Mouse (Mus musculus): ENCODE results near the gene Il13.

The Il13 gene

GRCm38 (mm10) chr11:53632122-53632733, 2.3 kb downstream of the Il13 start:
- DNase-seq (ENCODE audit: extremely low read depth, low read depth): no peak

GRCm38 (mm10) chr11:53627859-53628258, 6.6 kb downstream of the Il13 start:
- DNase-seq (ENCODE audit: extremely low read depth, low read depth): peak; percentile 90

DNA sequence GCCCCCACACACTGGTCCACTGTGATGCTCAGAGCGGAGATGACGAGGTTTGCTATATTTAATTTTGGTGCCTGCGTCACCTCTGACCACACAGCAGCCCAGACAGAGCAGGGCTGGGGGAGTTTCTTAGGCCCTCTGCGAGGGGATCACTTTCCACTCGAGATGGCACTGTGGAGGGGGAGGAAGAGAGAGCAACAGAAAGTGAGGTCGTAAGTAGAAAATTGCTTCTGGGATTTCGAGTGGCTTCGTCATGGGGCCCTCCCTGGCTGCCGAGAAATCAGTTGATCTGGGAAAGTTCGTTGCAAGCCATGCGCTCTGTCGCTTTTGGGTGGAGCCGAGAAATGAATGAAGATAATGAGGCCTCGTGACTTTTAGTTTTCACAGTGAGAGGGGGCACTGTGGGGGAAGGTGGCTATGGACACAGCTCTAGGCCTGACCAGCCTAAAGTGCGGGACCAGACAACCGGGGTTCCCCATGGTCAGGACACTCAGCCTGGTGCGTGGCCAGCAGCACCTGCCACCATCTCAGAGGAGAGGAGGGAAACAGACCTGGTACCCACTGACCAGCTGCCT, 7.6 kb downstream of the Il13 start:
- no peak for DNase-seq (ENCODE audit: extremely low read depth, low read depth)

GRCm38 (mm10) chr11:53624124-53624523, 10.4 kb downstream of the Il13 start:
- DNase-seq (ENCODE audit: extremely low read depth, low read depth): no peak

GRCm38 (mm10) chr11:53623573-53623972, 10.9 kb downstream of the Il13 start:
- no peak for DNase-seq (ENCODE audit: extremely low read depth, low read depth)

DNA sequence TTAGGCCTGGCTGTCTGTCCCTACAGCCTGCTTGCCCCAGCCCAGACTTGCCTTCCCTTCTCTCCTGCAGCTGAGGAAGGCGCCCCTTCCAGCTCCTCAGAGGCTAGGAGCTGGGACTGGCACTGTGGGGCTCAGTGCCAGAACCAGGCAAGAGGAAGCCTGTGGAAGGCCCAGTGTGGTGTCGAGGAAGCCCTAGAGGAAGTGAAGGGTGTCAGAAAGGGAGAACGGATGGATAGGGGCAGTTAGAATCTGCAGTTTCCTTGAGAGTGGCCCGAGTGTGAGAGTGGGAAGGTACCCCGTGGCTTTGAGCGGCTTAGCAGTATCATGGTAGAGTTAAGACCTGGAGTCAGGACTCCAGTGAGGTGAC, 12.1 kb downstream of the Il13 start:
- DNase-seq (ENCODE audit: extremely low read depth, low read depth): no peak

- no peak for DNase-seq (ENCODE audit: extremely low read depth, low read depth)
Observed at GRCm38 (mm10) chr11:53621582-53622439, 12.7 kb downstream of the Il13 start.

DNA sequence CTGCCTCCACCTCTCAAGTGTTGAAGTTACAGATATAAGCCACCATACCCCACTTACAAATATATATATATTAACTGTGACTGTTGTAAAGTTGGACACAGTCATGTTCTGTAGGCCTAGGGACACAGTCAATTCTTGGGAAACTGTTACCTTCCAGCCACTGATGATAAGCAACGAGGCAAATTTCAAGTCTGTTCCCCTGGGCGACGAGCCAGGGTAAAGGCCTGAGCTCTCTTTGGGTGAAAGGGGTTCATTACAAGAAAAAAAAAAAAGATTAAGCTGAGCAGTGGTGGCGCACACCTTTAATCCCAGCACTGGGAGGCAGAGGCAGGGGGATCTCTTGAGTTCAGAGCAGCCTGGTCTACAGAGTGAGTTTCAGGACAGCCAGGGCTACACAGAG, 14.4 kb downstream of the Il13 start:
- no peak for DNase-seq (ENCODE audit: extremely low read depth, low read depth)

- DNase-seq (ENCODE audit: extremely low read depth, low read depth): no peak
Observed at GRCm38 (mm10) chr11:53619428-53619827, 15.1 kb downstream of the Il13 start.

GRCm38 (mm10) chr11:53618619-53619198, 15.8 kb downstream of the Il13 start, which contains the start of gene Il4:
Il4 (minus strand) TSS chr11:53618669.
- no peak for DNase-seq (ENCODE audit: extremely low read depth, low read depth)

- no peak for DNase-seq (ENCODE audit: extremely low read depth, low read depth)
Observed at GRCm38 (mm10) chr11:53617562-53618109, 16.9 kb downstream of the Il13 start.

DNA sequence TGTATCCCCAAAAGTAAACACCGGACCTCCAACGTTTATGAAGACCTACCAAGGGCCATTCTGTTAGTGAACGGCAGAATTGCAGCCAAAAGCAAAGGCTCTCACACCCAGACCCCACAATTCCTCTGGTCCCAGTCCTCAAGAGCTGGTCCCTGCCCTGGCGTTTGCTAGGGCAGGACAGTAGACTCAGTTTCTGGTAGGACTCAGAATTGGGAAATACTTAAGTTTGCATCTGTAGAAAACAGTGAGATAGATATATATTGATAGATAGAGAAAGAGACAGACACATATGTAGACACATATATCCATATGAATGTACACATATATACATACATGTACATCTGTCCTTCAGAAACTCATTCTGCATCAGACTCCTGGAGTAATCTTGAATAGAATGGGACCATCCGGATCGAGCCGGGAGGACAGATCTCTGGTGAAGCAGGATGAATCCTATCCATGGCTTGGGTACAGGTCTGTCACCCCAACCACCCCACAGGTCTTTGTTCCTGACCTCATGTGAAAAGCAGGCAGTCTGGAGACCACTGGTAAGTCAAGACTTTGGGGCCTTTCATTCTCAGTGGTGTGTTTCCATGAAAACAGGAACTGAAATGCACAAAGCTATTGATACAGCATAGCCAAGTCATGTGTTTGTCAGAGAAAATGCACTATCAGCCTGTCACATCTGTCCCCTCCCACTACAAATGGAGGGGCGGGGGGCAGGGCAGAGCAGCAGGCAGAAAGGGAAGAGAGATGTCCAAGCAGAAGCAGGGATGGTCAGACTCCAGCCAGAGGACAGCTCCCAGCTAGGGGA, 17.5 kb downstream of the Il13 start:
- DNase-seq (ENCODE audit: extremely low read depth, low read depth): peak; percentile 79

DNA sequence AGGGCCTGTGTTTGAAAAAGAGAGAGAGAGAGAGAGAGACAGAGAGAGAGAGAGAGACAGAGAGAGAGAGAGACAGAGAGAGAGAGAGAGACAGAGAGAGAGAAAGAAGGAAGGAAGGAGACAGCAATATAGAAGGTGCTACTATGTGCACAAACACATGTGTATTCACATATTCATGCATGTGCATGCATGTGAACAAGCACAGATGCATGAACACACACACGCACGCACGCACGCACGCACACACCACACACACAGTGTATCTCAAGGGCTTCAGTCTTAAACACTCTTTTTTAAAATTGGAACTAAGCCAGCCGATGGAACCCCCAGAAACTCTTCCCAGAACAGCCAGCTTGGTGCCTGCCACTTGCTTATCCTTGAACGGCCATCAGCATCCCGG, 18.9 kb downstream of the Il13 start:
- DNase-seq (ENCODE audit: extremely low read depth, low read depth): no peak

GRCm38 (mm10) chr11:53615172-53615571, 19.3 kb downstream of the Il13 start:
- DNase-seq (ENCODE audit: extremely low read depth, low read depth): no peak

- DNase-seq (ENCODE audit: extremely low read depth, low read depth): no peak
Observed at GRCm38 (mm10) chr11:53609672-53610071, 24.8 kb downstream of the Il13 start.

DNA sequence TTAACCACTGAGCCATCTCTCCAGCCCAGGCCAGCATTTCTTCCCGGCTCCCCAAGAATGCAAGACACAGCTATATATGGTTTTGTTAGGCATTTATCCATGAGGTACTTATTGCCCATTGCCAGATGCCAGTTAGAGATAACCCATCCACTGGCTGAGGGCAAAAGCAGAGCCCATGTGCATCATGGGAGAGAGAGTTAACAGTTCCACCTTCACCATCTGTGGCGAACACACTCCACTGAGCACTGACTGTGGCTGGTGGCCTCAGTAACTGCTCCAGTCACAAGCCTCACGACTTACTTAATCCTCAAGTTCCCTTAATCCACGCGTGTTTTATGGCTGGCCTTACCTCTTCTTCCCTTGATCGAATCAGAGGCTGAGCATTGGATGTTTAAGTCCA, 25.3 kb downstream of the Il13 start:
- DNase-seq (ENCODE audit: extremely low read depth, low read depth): no peak

GRCm38 (mm10) chr11:53605609-53606008, 28.9 kb downstream of the Il13 start:
- no peak for DNase-seq (ENCODE audit: extremely low read depth, low read depth)

DNA sequence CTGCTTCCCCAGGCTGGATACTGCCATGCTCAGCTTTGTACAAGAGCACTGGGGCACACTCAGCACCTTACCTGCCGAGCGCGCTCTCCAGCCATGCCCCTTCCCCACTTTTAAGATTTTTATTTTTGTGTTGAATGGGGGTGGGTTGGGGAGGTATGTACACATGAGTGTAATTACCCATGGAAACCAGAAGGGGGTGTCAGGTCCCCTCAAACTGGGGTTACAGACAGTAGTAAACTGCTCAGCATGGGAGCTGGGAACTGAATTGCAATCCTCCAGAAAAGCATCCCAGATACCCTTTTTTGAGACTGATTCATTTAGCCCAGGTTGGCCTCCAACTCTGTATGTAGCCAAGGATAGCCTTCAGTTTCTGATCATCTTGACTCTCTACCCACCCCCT, 29.5 kb downstream of the Il13 start:
- DNase-seq (ENCODE audit: extremely low read depth, low read depth): no peak

DNA sequence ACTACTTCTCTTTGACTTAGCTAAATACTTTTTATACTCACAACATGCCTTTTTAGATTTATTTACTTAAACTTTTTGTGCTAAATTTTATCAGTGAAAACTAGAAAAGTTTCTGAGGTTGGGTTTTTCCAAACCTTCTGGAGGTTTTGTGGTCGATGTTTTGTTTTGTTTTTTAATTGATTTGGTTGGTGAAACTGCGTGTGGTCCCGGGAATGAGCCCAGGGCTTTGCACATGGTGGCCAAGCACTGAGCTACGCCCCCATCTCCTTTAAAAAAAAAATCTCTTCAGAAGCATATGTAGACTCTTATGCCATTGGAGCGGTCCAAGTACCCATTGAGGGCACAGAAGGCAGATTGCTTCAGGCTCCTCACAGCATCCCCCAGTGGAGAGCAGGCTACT, 43.4 kb downstream of the Il13 start:
- DNase-seq (ENCODE audit: extremely low read depth, low read depth): no peak

- DNase-seq (ENCODE audit: extremely low read depth, low read depth): peak; percentile 53
Observed at GRCm38 (mm10) chr11:53590368-53590768, 44.1 kb downstream of the Il13 start.

GRCm38 (mm10) chr11:53588279-53588678, 46.2 kb downstream of the Il13 start:
- no peak for DNase-seq (ENCODE audit: extremely low read depth, low read depth)

All from MEL-GATA-1-ER (cell line).